Mouse (Mus musculus) erythroid progenitor cell, adult 5-6 weeks (primary cell): Measurements from ENCODE around the gene Tmem50b. TPM values are rescaled to one million over a fixed set of nuclear protein-coding genes. Genes with fewer than 3 reads are reported as not detected.

Experiments used
- ATAC-seq: replicated peaks from 2 replicates; pipeline ENCODE4 v1.8.0; 2016; ENCODE audit warnings: moderate number of reproducible peaks, mild to moderate bottlenecking, moderate TSS enrichment, inconsistent platforms; ENCODE audit not compliant: poor library complexity, low FRiP score, severe bottlenecking
- total RNA-seq, 2 experiments: library from RNA; stranded (forward) in 1 of 2; stranded (reverse) in 1 of 2; fragments of 150-400 nt in 1 of 2; fragments of 186-747, 209-891 nt in 1 of 2; gene quantifications; 2 replicates each; pipeline versions ENCODE4 v1.2.3 to v1.2.4; 2015 to 2017; ENCODE audit warnings: low replicate concordance in 2 of 2

Tmem50b gene
- total RNA-seq, 2 experiments from 2014 or later: 10.7 to 22.2 TPM

GRCm38 (mm10) chr16:91612525-91612924 lies 14.9 kb upstream of the Tmem50b start:
- no peak for ATAC-seq

DNA sequence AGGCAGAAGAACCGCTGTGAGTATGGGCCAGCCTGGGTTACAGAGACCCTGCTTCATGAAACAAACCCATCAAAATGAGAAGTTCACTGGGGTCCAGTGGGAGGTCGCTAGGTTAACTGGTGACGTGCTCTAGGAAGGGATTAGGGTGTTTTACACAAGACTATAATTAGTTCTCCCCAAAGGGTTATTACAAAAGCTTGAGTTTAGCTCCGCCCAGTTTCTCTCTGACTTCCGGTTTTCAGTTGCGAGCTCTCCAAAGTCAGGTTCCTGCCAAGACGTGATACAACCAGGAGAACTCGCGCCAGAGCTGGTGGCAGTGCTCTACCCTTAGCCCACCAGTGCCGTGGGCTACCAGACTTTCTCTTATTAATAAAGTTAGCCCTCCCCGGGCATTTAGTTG lies 13.6 kb upstream of the Tmem50b start:
- no peak for ATAC-seq

- ATAC-seq: no peak
Measured at GRCm38 (mm10) chr16:91609501-91610245, 12.1 kb upstream of the Tmem50b start.

GRCm38 (mm10) chr16:91606958-91607357 lies 9.4 kb upstream of the Tmem50b start:
- no peak for ATAC-seq

DNA sequence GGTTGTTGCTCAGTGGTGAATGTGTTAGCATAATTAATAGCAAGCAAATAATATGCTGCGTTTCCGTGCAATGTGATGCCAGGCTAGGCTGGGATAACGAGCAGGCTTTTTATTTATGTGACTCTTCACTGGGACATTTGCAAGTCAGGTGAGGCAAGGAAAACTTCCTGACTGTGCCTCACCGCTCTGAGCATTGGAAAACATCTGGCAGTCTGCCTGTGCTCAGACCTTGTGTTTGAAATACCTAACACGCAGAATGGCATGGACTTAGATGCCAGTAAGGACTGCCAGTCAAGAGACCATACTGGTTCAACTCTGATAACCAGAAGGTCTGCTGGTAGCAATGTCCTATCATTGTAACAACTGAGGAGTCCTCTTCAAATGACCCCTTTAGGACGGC lies 7.6 kb upstream of the Tmem50b start:
- no peak for ATAC-seq

- ATAC-seq: no peak
Measured at GRCm38 (mm10) chr16:91601693-91602092, 4.1 kb upstream of the Tmem50b start.

- no peak for ATAC-seq
Measured at GRCm38 (mm10) chr16:91601081-91601480, 3.5 kb upstream of the Tmem50b start.

DNA sequence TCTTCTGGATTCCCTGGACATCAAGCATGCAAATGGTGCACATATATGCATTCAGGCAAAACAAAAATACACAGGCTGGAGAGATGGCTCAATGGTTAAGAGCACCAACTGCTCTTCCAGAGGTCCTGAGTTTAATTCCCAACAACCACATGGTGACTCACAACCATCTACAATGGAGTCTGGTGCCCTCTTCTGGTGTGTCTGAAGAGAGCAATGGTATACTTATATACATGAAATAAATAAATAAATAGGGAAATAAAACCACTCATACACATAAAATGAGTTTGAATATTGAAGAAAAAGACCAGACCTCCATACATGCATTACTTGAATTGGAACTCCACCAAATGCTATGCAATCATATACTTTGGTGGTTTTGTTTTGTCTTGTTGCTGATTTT lies 1.6 kb upstream of the Tmem50b start:
- no peak for ATAC-seq

DNA sequence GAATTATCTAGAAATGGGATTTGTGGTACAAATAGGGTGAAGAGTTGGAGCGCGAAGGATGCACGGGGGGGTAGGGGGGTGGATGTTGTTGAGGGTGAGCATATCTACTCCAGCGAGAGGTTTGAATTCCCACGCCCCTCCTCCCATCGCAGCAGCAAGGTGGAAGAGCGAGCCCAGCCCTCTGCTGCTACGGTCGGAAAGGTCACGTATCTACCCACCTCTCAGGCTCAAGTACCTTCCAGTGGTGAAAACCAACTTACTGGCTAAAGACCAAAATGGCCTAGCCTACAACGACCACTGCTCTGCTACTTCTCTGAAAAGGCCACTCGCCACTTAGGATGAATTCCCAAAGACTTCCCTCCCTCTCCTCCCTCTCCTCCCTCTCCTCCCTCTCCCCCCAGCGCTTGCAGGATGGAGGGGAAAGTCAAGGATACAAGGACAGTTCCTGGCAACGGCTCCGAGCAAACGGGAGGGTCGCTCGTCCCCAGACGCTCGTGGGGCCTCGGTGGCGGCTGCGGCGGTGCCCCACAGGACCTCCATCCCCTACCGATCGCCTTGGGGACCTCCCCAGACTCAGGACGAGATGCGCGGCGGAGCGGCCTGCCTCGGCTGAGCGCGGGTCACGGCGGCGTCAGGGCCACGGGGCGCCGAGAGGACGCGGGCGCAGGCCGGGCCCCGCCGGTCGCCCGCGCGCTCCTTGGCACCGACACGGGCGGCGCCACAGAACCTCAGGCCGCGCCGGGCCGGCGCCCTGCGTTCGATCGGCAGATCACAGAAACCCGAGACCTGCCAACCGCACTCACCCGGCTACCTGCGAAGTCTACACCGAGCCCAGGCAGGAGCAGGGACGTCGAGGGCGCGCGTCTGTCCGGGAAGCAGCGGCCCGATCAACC lies 575 bp downstream of the Tmem50b start:
- ATAC-seq: peak; percentile 17

GRCm38 (mm10) chr16:91596397-91596778 lies 1.2 kb downstream of the Tmem50b start:
- peak; percentile 36; the same call in 1 of the 2 replicates for ATAC-seq

- no peak for ATAC-seq
Measured at GRCm38 (mm10) chr16:91595076-91595475, 2.5 kb downstream of the Tmem50b start.

DNA sequence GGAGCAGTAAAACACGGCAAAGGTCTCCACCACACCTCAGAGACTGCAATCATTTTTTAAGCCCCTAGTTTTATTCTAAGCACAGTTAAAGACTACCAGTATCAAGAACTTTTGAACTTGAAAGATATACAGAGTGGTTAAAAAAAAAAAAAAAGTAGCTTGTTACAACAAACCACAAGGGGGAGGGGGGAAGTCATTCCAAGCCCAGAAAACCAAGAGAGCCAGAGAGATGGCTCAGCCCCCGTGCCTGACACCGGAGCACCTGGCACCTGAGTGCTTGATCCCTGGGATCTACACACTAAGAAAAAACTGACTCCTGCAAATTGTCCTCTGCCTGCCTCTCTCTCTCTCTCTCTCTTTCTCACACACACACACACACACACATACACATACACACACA lies 4.3 kb downstream of the Tmem50b start:
- ATAC-seq: no peak

DNA sequence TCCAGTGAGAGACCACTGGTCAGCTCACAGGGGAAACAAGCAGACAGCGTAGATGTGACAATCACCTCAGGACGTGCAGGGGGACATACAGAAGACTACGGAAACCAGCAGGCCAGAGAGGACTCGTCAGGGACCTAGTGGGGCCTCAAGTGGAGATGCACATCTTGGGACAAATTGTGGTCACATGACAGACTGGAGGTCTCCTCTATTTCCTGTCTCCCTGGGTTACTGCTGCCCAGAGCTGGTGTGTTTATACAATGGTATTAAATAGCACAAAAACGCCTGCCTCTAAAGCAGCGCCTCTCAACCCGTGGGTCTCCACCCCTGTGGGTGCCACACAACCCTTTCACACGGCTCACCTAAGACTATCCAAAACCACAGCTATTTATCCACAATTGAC lies 5.4 kb downstream of the Tmem50b start:
- ATAC-seq: no peak

- ATAC-seq: no peak
Measured at GRCm38 (mm10) chr16:91588703-91589102, 8.9 kb downstream of the Tmem50b start.

- peak; percentile 70 for ATAC-seq
Measured at GRCm38 (mm10) chr16:91587730-91588453, 9.7 kb downstream of the Tmem50b start.

DNA sequence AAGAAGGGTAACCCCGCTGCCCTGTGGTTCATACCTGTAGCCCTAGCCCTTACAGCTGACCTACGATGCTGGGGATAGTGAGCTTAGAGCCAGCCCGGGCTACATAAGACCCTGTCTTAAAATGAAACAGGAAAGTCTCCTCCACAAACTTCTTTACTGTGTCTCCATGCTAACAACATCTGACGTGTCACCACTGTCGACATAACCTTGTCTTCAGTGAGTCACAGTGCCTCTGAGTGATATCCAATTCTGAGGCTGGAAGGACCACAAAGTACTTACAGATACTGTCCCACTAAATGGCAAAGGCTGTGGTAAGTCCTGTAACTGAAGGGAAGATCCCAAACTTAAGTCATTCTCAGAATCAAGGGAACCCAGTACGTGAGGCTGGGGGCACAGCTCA lies 11.4 kb downstream of the Tmem50b start:
- no peak for ATAC-seq

GRCm38 (mm10) chr16:91585617-91586016 lies 12.0 kb downstream of the Tmem50b start:
- no peak for ATAC-seq

DNA sequence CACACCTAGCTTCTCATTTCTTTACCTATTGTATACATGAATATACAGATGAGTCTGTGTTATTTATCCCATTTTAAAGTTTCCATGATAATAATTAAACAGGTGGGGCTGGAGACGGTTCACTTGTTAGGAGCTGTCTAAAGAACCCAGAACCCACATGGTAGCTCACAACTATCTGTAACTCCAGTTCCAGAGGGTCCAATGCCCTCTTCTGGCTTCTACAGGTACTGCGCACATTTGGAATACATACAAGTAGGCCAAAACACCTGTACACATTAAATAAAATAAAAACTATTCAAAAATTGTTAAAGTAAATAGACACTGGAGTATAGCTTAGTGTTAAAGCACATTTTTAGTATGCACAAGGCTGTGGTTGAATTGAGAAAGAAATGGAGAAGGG lies 15.3 kb downstream of the Tmem50b start:
- no peak for ATAC-seq

DNA sequence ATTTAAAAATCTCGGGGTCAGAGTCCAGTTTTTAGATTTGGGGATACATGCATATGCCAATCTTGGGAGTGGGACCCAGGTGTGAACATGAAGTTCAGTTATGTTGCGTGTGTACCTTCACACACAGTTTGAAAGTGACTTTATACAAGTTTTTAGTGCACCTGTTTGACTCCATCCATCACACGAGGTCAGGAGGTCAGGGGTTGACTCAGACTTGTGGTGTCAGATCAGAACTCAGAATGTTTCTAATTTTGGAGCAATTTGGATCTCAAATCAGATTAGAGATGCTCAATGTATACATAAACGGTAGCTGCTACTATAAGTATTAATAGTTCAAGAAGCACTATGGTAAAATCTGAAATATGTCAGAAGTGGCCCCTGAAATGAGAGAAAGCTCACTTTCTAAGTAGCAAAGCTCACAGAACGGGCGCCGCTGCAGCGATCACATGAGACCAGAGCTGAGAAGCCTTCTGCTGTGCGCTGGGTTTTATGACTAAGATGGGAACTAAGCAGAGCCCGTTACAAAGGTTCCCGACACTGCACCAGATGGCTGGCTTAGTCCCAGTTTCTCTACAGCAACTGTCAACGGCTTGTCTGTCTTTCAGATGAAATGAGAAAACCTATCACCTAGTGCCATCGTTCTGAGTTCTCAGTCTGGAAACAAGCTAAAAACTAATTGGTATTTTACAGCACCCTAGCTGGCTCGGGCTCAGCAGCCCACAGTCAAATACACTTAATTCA lies 18.4 kb downstream of the Tmem50b start:
- no peak for ATAC-seq

DNA sequence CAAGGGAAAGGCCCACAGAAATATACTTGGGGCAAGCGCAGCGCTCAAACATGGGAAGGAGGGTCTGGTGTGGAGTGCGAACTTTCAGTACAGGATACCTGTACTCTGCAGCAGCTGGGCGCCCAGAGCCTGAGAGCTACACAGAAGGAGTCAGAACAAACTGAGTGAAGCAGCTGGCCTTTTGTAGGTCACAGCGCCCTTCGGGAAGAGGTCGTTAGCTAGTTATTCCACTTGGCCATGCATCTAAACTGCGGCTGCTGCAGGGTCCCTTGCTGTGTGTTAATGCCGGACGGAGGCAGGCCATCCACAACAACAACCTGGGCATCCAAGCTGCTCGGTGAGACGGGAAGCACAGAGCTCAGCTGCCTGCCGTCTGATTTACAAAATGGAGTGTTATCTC lies 22.4 kb downstream of the Tmem50b start:
- ATAC-seq: no peak
